8 mouse cellular contexts compared by ENCODE assay signal in genomic region chr19:42517957-42518619, GRCm38 (mm10). TPM values are rescaled to one million over a fixed set of nuclear protein-coding genes. Genes with fewer than 3 reads are reported as not detected.
DNase-seq lines count a peak whose midpoint lies in the region; ATAC-seq lines count a peak whose summit lies in the region.

No protein-coding gene starts in this region.

- 27% methylated on average over 24 of the region's 24 CpGs for WGBS in kidney, embryonic 14.5 days
- WGBS in hindbrain, embryonic 15.5 days: 29% methylated on average over 24 of the region's 24 CpGs
- 30% methylated on average over 24 of the region's 24 CpGs for WGBS in midbrain, embryonic 14.5 days

- no peak for DNase-seq in kidney, adult 18-20 months
- peak; percentile 17 to 29 for DNase-seq in cerebellum, postnatal 14 days
- peak; percentile 40 for DNase-seq in midbrain, embryonic 14.5 days
- no peak for DNase-seq in right cerebral cortex, postnatal 10 days (ENCODE audit: low spot score in 2 of 2)
- DNase-seq in yolk sac, embryonic 10.5 days (ENCODE audit: low spot score): no peak

- H3K4me3 ChIP-seq in kidney, embryonic 14.5 days (ENCODE audit: low read length): peak overlapping the region; percentile 84
- H3K4me3 ChIP-seq in hindbrain, embryonic 15.5 days: peak overlapping the region; percentile 71
- H3K4me3 ChIP-seq in midbrain, embryonic 14.5 days (replicated peaks; ENCODE audit: low read depth, low read length): peak overlapping the region; percentile 87

- ATAC-seq in kidney, embryonic 14.5 days (ENCODE audit: low FRiP score, low TSS enrichment): no peak
- ATAC-seq in hindbrain, embryonic 15.5 days (ENCODE audit: low FRiP score, low read depth): no peak
- peak; percentile 1; the same call in 1 of the 2 replicates for ATAC-seq in midbrain, embryonic 14.5 days (ENCODE audit: low FRiP score, low TSS enrichment)
- ATAC-seq in CD4-positive, CD25-positive, alpha-beta regulatory T cell, adult 4 months: no peak

- H3K27me3 ChIP-seq in kidney, embryonic 14.5 days (ENCODE audit: control insufficient read depth, insufficient read depth, low read length): no peaks in the 10 kb centered on the region
- H3K27me3 ChIP-seq in hindbrain, embryonic 15.5 days: no peaks in the 10 kb centered on the region
- H3K27me3 ChIP-seq in midbrain, embryonic 14.5 days (ENCODE audit: control insufficient read depth, insufficient read depth, low read length): no peaks in the 10 kb centered on the region

- peaks cover 7% of the 10 kb centered on the region for H3K4me1 ChIP-seq in kidney, embryonic 14.5 days (ENCODE audit: control insufficient read depth, insufficient read depth, low read length)
- H3K4me1 ChIP-seq in hindbrain, embryonic 15.5 days (replicated peaks): peaks cover 14% of the 10 kb centered on the region
- peaks cover 10% of the 10 kb centered on the region for H3K4me1 ChIP-seq in midbrain, embryonic 14.5 days (ENCODE audit: control insufficient read depth, insufficient read depth, low read length)

- no peak overlapping the region for H3K27ac ChIP-seq in kidney, embryonic 14.5 days (ENCODE audit: low read depth, low read length)
- peak overlapping the region; percentile 90 for H3K27ac ChIP-seq in hindbrain, embryonic 15.5 days (replicated peaks)
- H3K27ac ChIP-seq in midbrain, embryonic 14.5 days (replicated peaks; ENCODE audit: low read depth, low read length): peak overlapping the region; percentile 77

- peak overlapping the region; percentile 85; the same call in 1 of the 2 replicates for H3K9ac ChIP-seq in kidney, embryonic 14.5 days (ENCODE audit: low read depth, low read length)
- peak overlapping the region; percentile 71 for H3K9ac ChIP-seq in hindbrain, embryonic 15.5 days
- H3K9ac ChIP-seq in midbrain, embryonic 14.5 days (replicated peaks; ENCODE audit: low read length): peak overlapping the region; percentile 84

- no peaks in the 10 kb centered on the region for H3K36me3 ChIP-seq in kidney, embryonic 14.5 days (ENCODE audit: control insufficient read depth, insufficient read depth, low read length)
- H3K36me3 ChIP-seq in hindbrain, embryonic 15.5 days: no peaks in the 10 kb centered on the region
- no peaks in the 10 kb centered on the region for H3K36me3 ChIP-seq in midbrain, embryonic 14.5 days (ENCODE audit: control insufficient read depth, insufficient read depth, low read length)

- H3K4me2 ChIP-seq in kidney, embryonic 14.5 days (replicated peaks; ENCODE audit: low read depth, low read length): peak overlapping the region; percentile 50
- peak overlapping the region; percentile 74 for H3K4me2 ChIP-seq in hindbrain, embryonic 15.5 days
- H3K4me2 ChIP-seq in midbrain, embryonic 14.5 days (ENCODE audit: low read length): peak overlapping the region; percentile 71

- H3K9me3 ChIP-seq in kidney, embryonic 14.5 days (ENCODE audit: control insufficient read depth, low read length): no peaks in the 10 kb centered on the region
- H3K9me3 ChIP-seq in hindbrain, embryonic 15.5 days: no peaks in the 10 kb centered on the region
- no peaks in the 10 kb centered on the region for H3K9me3 ChIP-seq in midbrain, embryonic 14.5 days (ENCODE audit: control insufficient read depth, low read length)

RNA-seq across cellular contexts. Expression of gene R3hcc1l, which starts 0.5 kb away (rescaled TPM):
- 18.3 and 22.7 TPM in 2 replicates for polyA plus RNA-seq in kidney, embryonic 14.5 days (2014; fragmentation: Nextera tagmentation; extraction: Ambion mirVana)
- 10.9 and 13.0 TPM in 2 replicates for polyA plus RNA-seq in hindbrain, embryonic 15.5 days (2015; fragmentation: Nextera tagmentation; extraction: Ambion mirVana)
- 11.5 and 15.4 TPM in 2 replicates for polyA plus RNA-seq in midbrain, embryonic 14.5 days (2014; fragmentation: Nextera tagmentation; extraction: Ambion mirVana)
- polyA plus RNA-seq in CD4-positive, CD25-positive, alpha-beta regulatory T cell, adult 4 months (2017; shearing (Covaris generic)): 10 to 100 TPM; 50.1 to 53.5 TPM

Comparison
In these comparisons a context has a peak if more than half of its experiments do, and no peak if none do; other contexts are left out.
1. DNase-seq: peak in cerebellum, postnatal 14 days (2 of 2) and midbrain, embryonic 14.5 days (single experiment); none in kidney, adult 18-20 months (single experiment), right cerebral cortex, postnatal 10 days (0 of 2) and yolk sac, embryonic 10.5 days (single experiment).
2. Peak in every context shown above with its lines, with median percentiles within 50 percentile points of each other: H3K4me2 ChIP-seq, H3K4me3 ChIP-seq and H3K9ac ChIP-seq.